Mouse (Mus musculus) monocyte, adult 59 days (primary cell): Measurements from ENCODE around the gene P4htm. TPM values are rescaled to one million over a fixed set of nuclear protein-coding genes. Genes with fewer than 3 reads are reported as not detected.

Source experiments
- total RNA-seq, 2 experiments: library from RNA; stranded (reverse); gene quantifications; one replicate each; pipeline ENCODE4 v1.2.4; 2023

The P4htm gene
- under 1 TPM in 1 of 2 experiments, not detected in 1; 0.67 TPM for total RNA-seq

GRCm38 (mm10) chr9:108596998-108597764, at the start of gene P4htm:
TSS of gene P4htm (minus strand) at chr9:108597667.

GRCm38 (mm10) chr9:108578545-108579343, 18.7 kb downstream of the P4htm start, which contains the start of gene Wdr6:
TSS of gene Wdr6 (minus strand) at chr9:108578739.

GRCm38 (mm10) chr9:108569381-108570206, 27.9 kb downstream of the P4htm start, which contains the start of gene Dalrd3:
TSS of gene Dalrd3 (plus strand) at chr9:108569886.

GRCm38 (mm10) chr9:108566815-108567776, 30.4 kb downstream of the P4htm start, which contains the start of gene Ndufaf3:
TSS of gene Ndufaf3 (minus strand) at chr9:108567434.

GRCm38 (mm10) chr9:108560227-108560841, 37.1 kb downstream of the P4htm start, which contains the start of gene Impdh2:
TSS of gene Impdh2 (plus strand) at chr9:108560286.

Other genes starting within 250 kb of the P4htm start
- 100 to 1,000 TPM; 145 to 165 TPM for gene Usp4, start 249.8 kb downstream of the P4htm start, total RNA-seq
- gene 1700102P08Rik, start 204.9 kb downstream of the P4htm start, total RNA-seq, result 1 to 10 TPM; 2.8 to 3.7 TPM
- gene Ccdc36, start 169.2 kb downstream of the P4htm start, total RNA-seq, result not detected
- not detected for gene BC048562, start 161.2 kb downstream of the P4htm start, total RNA-seq
- gene Ccdc71, start 137.1 kb downstream of the P4htm start, total RNA-seq, result 10 to 100 TPM; 16.6 to 24.8 TPM
- gene Klhdc8b, start 136.1 kb downstream of the P4htm start, total RNA-seq, result 1 to 10 TPM; 1.7 to 1.8 TPM
- under 1 TPM; 0.36 to 1.00 TPM for gene Lamb2, start 117.9 kb downstream of the P4htm start, total RNA-seq
- gene Usp19, start 107.1 kb downstream of the P4htm start, total RNA-seq, result 100 to 1,000 TPM; 176 to 197 TPM
- 100 to 1,000 TPM; 145 to 176 TPM for gene Qars, start 90.0 kb downstream of the P4htm start, total RNA-seq
- 100 to 1,000 TPM; 142 to 149 TPM for gene Qrich1, start 80.9 kb downstream of the P4htm start, total RNA-seq
- gene Impdh2, start 37.4 kb downstream of the P4htm start, total RNA-seq, result 10 to 100 TPM; 93.4 to 98.0 TPM
- gene Ndufaf3, start 30.2 kb downstream of the P4htm start, total RNA-seq, result 10 to 100 TPM; 26.0 to 30.1 TPM
- gene Dalrd3, start 27.8 kb downstream of the P4htm start, total RNA-seq, result 10 to 100 TPM; 33.7 to 38.3 TPM
- gene Wdr6, start 18.9 kb downstream of the P4htm start, total RNA-seq, result 1 to 10 TPM; 3.8 to 4.3 TPM
- 100 to 1,000 TPM; 119 to 166 TPM for gene Arih2, start 51.7 kb upstream of the P4htm start, total RNA-seq
- gene Slc25a20, start 64.4 kb upstream of the P4htm start, total RNA-seq, result 10 to 100 TPM; 28.1 to 30.7 TPM
- gene Prkar2a, start 91.6 kb upstream of the P4htm start, total RNA-seq, result 10 to 100 TPM; 21.8 to 27.1 TPM
- 10 to 100 TPM; 28.4 to 30.1 TPM for gene Ip6k2, start 186.1 kb upstream of the P4htm start, total RNA-seq
- gene Nckipsd, start 210.7 kb upstream of the P4htm start, total RNA-seq, result 10 to 100 TPM; 17.4 to 19.2 TPM
- 10 to 100 TPM; 23.3 to 26.8 TPM for gene Celsr3, start 228.7 kb upstream of the P4htm start, total RNA-seq